12 mouse cellular contexts compared by ENCODE assay signal in genomic region chr6:87328265-87329173, GRCm38 (mm10). TPM values are rescaled to one million over a fixed set of nuclear protein-coding genes. Genes with fewer than 3 reads are reported as not detected.
DNase-seq lines count a peak whose midpoint lies in the region; ATAC-seq lines count a peak whose summit lies in the region.
"Had no signal": no experiment of that assay in that cellular context is flagged by ENCODE, and none has a peak within 500 bp of the region (broad histone marks: within the 10 kb centered on the region; RNA-seq: fewer than 3 reads in every experiment).

No protein-coding gene starts in this region.

- ATAC-seq in embryonic facial prominence, embryonic 13.5 days (ENCODE audit: insufficient number of reproducible peaks, insufficient read depth, low FRiP score, low TSS enrichment, low read depth) = no peak
- 0 out of 2 replicates have a peak, but pooled peaks have one; percentile 30 for ATAC-seq in hindbrain, embryonic 16.5 days
- ATAC-seq in hindbrain, embryonic 14.5 days (ENCODE audit: low FRiP score) = no peak
- ATAC-seq: forebrain, embryonic 16.5 days had no signal

- H3K27me3 ChIP-seq in embryonic facial prominence, embryonic 13.5 days = no peaks in the 10 kb centered on the region
- no peaks in the 10 kb centered on the region for H3K27me3 ChIP-seq in embryonic facial prominence, embryonic 10.5 days (replicated peaks; ENCODE audit: low read depth, poor library complexity, severe bottlenecking)
- H3K27me3 ChIP-seq in hindbrain, embryonic 16.5 days (replicated peaks; ENCODE audit: control insufficient read depth, insufficient read depth, low read length) = no peaks in the 10 kb centered on the region
- no peaks in the 10 kb centered on the region for H3K27me3 ChIP-seq in hindbrain, embryonic 14.5 days (ENCODE audit: control insufficient read depth, insufficient read depth, low read length)

- DNase-seq in embryonic facial prominence, embryonic 10.5 days (ENCODE audit: low spot score) = no peak
- DNase-seq in hindbrain, embryonic 14.5 days (ENCODE audit: low spot score) = no peak
- peak; percentile 12 for DNase-seq in right cerebral cortex, postnatal 4 days
- DNase-seq in right cerebral cortex, postnatal 10 days (ENCODE audit: low spot score in 2 of 2) = no peak
- DNase-seq in yolk sac, embryonic 10.5 days (ENCODE audit: low spot score) = peak; percentile 45
- no peak for DNase-seq in embryo, embryonic 11 days
- DNase-seq: adrenal gland, adult 8-10 months had no signal

- no peak overlapping the region for H3K4me2 ChIP-seq in embryonic facial prominence, embryonic 13.5 days
- no peak overlapping the region for H3K4me2 ChIP-seq in hindbrain, embryonic 16.5 days (ENCODE audit: low read length)
- H3K4me2 ChIP-seq in hindbrain, embryonic 14.5 days (replicated peaks) = no peak overlapping the region

- H3K27ac ChIP-seq in embryonic facial prominence, embryonic 13.5 days = peak overlapping the region; percentile 28; the same call in 1 of the 2 replicates
- H3K27ac ChIP-seq in embryonic facial prominence, embryonic 10.5 days (replicated peaks) = no peak overlapping the region
- H3K27ac ChIP-seq in hindbrain, embryonic 16.5 days (ENCODE audit: low read depth, low read length) = no peak overlapping the region
- no peak overlapping the region for H3K27ac ChIP-seq in hindbrain, embryonic 14.5 days

- no peaks in the 10 kb centered on the region for H3K9me3 ChIP-seq in embryonic facial prominence, embryonic 13.5 days
- H3K9me3 ChIP-seq in embryonic facial prominence, embryonic 10.5 days = no peaks in the 10 kb centered on the region
- no peaks in the 10 kb centered on the region for H3K9me3 ChIP-seq in hindbrain, embryonic 16.5 days (ENCODE audit: control insufficient read depth, low read length)
- H3K9me3 ChIP-seq in hindbrain, embryonic 14.5 days (ENCODE audit: control insufficient read depth, low read length) = no peaks in the 10 kb centered on the region

- 82% methylated on average over 22 of the region's 22 CpGs for WGBS in embryonic facial prominence, embryonic 13.5 days
- 90% methylated on average over 22 of the region's 22 CpGs for WGBS in embryonic facial prominence, embryonic 10.5 days
- WGBS in hindbrain, embryonic 16.5 days = 62% methylated on average over 22 of the region's 22 CpGs
- WGBS in hindbrain, embryonic 14.5 days = 73% methylated on average over 22 of the region's 22 CpGs

- H3K4me3 ChIP-seq in embryonic facial prominence, embryonic 13.5 days = no peak overlapping the region
- H3K4me3 ChIP-seq in embryonic facial prominence, embryonic 10.5 days = no peak overlapping the region
- no peak overlapping the region for H3K4me3 ChIP-seq in hindbrain, embryonic 16.5 days (ENCODE audit: low read length)
- no peak overlapping the region for H3K4me3 ChIP-seq in hindbrain, embryonic 14.5 days (replicated peaks; ENCODE audit: low read length)

- H3K4me1 ChIP-seq in embryonic facial prominence, embryonic 13.5 days = peaks cover 44% of the 10 kb centered on the region
- peaks cover 13% of the 10 kb centered on the region for H3K4me1 ChIP-seq in embryonic facial prominence, embryonic 10.5 days
- H3K4me1 ChIP-seq in hindbrain, embryonic 16.5 days (ENCODE audit: control insufficient read depth, insufficient read depth, low read depth, low read length) = no peaks in the 10 kb centered on the region; the same call in none of the 2 replicates
- H3K4me1 ChIP-seq in hindbrain, embryonic 14.5 days (replicated peaks; ENCODE audit: control insufficient read depth, insufficient read depth, low read length) = peaks cover 9% of the 10 kb centered on the region; the same call in 1 of the 2 replicates

- H3K9ac ChIP-seq in embryonic facial prominence, embryonic 13.5 days = no peak overlapping the region
- no peak overlapping the region for H3K9ac ChIP-seq in hindbrain, embryonic 16.5 days (ENCODE audit: low read depth, low read length)
- H3K9ac ChIP-seq in hindbrain, embryonic 14.5 days = no peak overlapping the region

- H3K36me3 ChIP-seq in embryonic facial prominence, embryonic 13.5 days = peaks cover 8% of the 10 kb centered on the region
- peaks cover 5% of the 10 kb centered on the region; the same call in 1 of the 2 replicates for H3K36me3 ChIP-seq in embryonic facial prominence, embryonic 10.5 days (replicated peaks)
- H3K36me3 ChIP-seq in hindbrain, embryonic 16.5 days (ENCODE audit: control insufficient read depth, insufficient read depth, low read length) = no peaks in the 10 kb centered on the region
- no peaks in the 10 kb centered on the region for H3K36me3 ChIP-seq in hindbrain, embryonic 14.5 days (replicated peaks; ENCODE audit: control insufficient read depth, insufficient read depth)

RNA-seq across cellular contexts. Expression of gene Antxr1, which starts 7.1 kb away (rescaled TPM):
- 20.1 and 20.5 TPM in 2 replicates for polyA plus RNA-seq in embryonic facial prominence, embryonic 13.5 days (2015; fragmentation: Nextera tagmentation; extraction: Ambion mirVana)
- polyA plus RNA-seq in embryonic facial prominence, embryonic 10.5 days (2016; fragmentation: Nextera tagmentation; extraction: Ambion mirVana) = 4.8 and 6.2 TPM in 2 replicates
- 4.4 and 5.3 TPM in 2 replicates for polyA plus RNA-seq in hindbrain, embryonic 16.5 days (2015; fragmentation: Nextera tagmentation; extraction: Ambion mirVana)
- 4.7 and 5.5 TPM in 2 replicates for polyA plus RNA-seq in hindbrain, embryonic 14.5 days (2014; fragmentation: Nextera tagmentation; extraction: Ambion mirVana)

RNA-seq across cellular contexts. Expression of gene Gkn1, which starts 22.2 kb away (rescaled TPM):
- not detected in 2 replicates for polyA plus RNA-seq in embryonic facial prominence, embryonic 13.5 days (2015; fragmentation: Nextera tagmentation; extraction: Ambion mirVana)
- not detected in 2 replicates for polyA plus RNA-seq in embryonic facial prominence, embryonic 10.5 days (2016; fragmentation: Nextera tagmentation; extraction: Ambion mirVana)
- polyA plus RNA-seq in hindbrain, embryonic 16.5 days (2015; fragmentation: Nextera tagmentation; extraction: Ambion mirVana) = not detected in 2 replicates
- not detected in 2 replicates for polyA plus RNA-seq in hindbrain, embryonic 14.5 days (2014; fragmentation: Nextera tagmentation; extraction: Ambion mirVana)
- polyA plus RNA-seq: forebrain, embryonic 16.5 days; limb, embryonic 11.5 days had no signal

RNA-seq across cellular contexts. Expression of gene Gkn2, which starts 44.6 kb away (rescaled TPM):
- not detected in 2 replicates for polyA plus RNA-seq in embryonic facial prominence, embryonic 13.5 days (2015; fragmentation: Nextera tagmentation; extraction: Ambion mirVana)
- not detected in 2 replicates for polyA plus RNA-seq in embryonic facial prominence, embryonic 10.5 days (2016; fragmentation: Nextera tagmentation; extraction: Ambion mirVana)
- not detected in 2 replicates for polyA plus RNA-seq in hindbrain, embryonic 16.5 days (2015; fragmentation: Nextera tagmentation; extraction: Ambion mirVana)
- not detected in 2 replicates for polyA plus RNA-seq in hindbrain, embryonic 14.5 days (2014; fragmentation: Nextera tagmentation; extraction: Ambion mirVana)
- polyA plus RNA-seq: forebrain, embryonic 16.5 days; intestine, embryonic 14.5 days; limb, embryonic 11.5 days had no signal

Comparison
In these comparisons a context has a peak if more than half of its experiments do, and no peak if none do; other contexts are left out.
1. DNase-seq: peak in right cerebral cortex, postnatal 4 days (single experiment) and yolk sac, embryonic 10.5 days (single experiment); none in embryonic facial prominence, embryonic 10.5 days (single experiment), hindbrain, embryonic 14.5 days (single experiment), right cerebral cortex, postnatal 10 days (0 of 2) and embryo, embryonic 11 days (single experiment).